Mouse (Mus musculus) MEL (cell line): Measurements from ENCODE around the gene Gtpbp4. TPM values are rescaled to one million over a fixed set of nuclear protein-coding genes. Genes with fewer than 3 reads are reported as not detected.

Source experiments
- DNase-seq: peaks from one replicate; pipeline ENCODE4 v3.0.0; 2011; ENCODE audit warnings: low read depth, low spot score
- H3K27ac ChIP-seq: 2 replicates; pipeline ENCODE4 v1.5.1; 2012; ENCODE audit warnings: low read depth, mild to moderate bottlenecking, control low read depth, low read length, moderate library complexity; ENCODE audit not compliant: control insufficient read depth
- H3K27me3 ChIP-seq, 2 experiments: fragments of 150-350 bp in 1 of 2; sonication (generic) in 1 of 2; 2 replicates each; pipeline ENCODE4 v1.6.1; 2012; ENCODE audit warnings: low read length in 2 of 2, mild to moderate bottlenecking in 2 of 2, improper control_type of control experiment in 1 of 2, moderate library complexity in 1 of 2; ENCODE audit not compliant: insufficient read depth in 2 of 2, control insufficient read depth in 1 of 2
- H3K36me3 ChIP-seq, 2 experiments: 2 replicates each; pipeline ENCODE4 v1.6.1; 2012 to 2014; ENCODE audit warnings: low read length in 2 of 2, improper control_type of control experiment in 1 of 2, inconsistent platforms in 1 of 2, mild to moderate bottlenecking in 1 of 2; ENCODE audit not compliant: insufficient read depth in 2 of 2, control insufficient read depth in 1 of 2
- H3K4me1 ChIP-seq, 2 experiments: fragments of 150-350 bp in 1 of 2; sonication (generic) in 1 of 2; 2 replicates each; pipeline ENCODE4 v1.6.1; 2012; ENCODE audit warnings: low read length in 2 of 2, improper control_type of control experiment in 1 of 2, mild to moderate bottlenecking in 1 of 2; ENCODE audit not compliant: insufficient read depth in 2 of 2, control insufficient read depth in 1 of 2
- H3K4me3 ChIP-seq, 2 experiments: fragments of 150-350 bp in 1 of 2; sonication (generic) in 1 of 2; 2 replicates each; pipeline ENCODE4 v1.5.1; 2012; ENCODE audit warnings: low read depth in 2 of 2, low read length in 2 of 2, mild to moderate bottlenecking in 2 of 2, moderate library complexity in 2 of 2, control low read depth in 1 of 2, improper control_type of control experiment in 1 of 2; ENCODE audit not compliant: control insufficient read depth in 1 of 2, insufficient read depth in 1 of 2
- H3K79me2 ChIP-seq: 2 replicates; pipeline ENCODE4 v1.6.1; 2012; ENCODE audit warnings: mild to moderate bottlenecking, low read length, moderate library complexity; ENCODE audit not compliant: control insufficient read depth, poor library complexity, insufficient read depth
- H3K9ac ChIP-seq: 2 replicates; pipeline ENCODE4 v1.6.1; 2012; ENCODE audit warnings: low read depth, mild to moderate bottlenecking, control low read depth, low read length, moderate library complexity; ENCODE audit not compliant: control insufficient read depth, poor library complexity, severe bottlenecking
- H3K9me3 ChIP-seq: fragments of 150-350 bp; sonication (generic); replicated peaks from 2 replicates; pipeline ENCODE4 v1.6.1; 2012; ENCODE audit warnings: mild to moderate bottlenecking, low read length, improper control_type of control experiment, moderate library complexity; ENCODE audit not compliant: insufficient read depth
- BHLHE40 ChIP-seq: IDR thresholded peaks from 2 replicates; pipeline ENCODE4 v1.6.1; 2012; ENCODE audit warnings: low read depth, mild to moderate bottlenecking, inconsistent platforms, low read length, improper control_type of control experiment, borderline replicate concordance
- CHD1 ChIP-seq: IDR thresholded peaks from 2 replicates; pipeline ENCODE4 v1.6.1; 2012; ENCODE audit warnings: low read depth, mild to moderate bottlenecking, inconsistent platforms, low read length, improper control_type of control experiment
- CHD2 ChIP-seq: IDR thresholded peaks from 2 replicates; pipeline ENCODE4 v1.6.1; 2011; ENCODE audit warnings: low read length, improper control_type of control experiment
- CTCF ChIP-seq, 3 experiments: IDR thresholded peaks in 2 of 3; conservative IDR thresholded peaks in 1 of 3; 2 replicates each; pipeline ENCODE4 v1.5.1; 2011 to 2012; ENCODE audit warnings: low read length in 3 of 3, low read depth in 2 of 3, mild to moderate bottlenecking in 2 of 3, improper control_type of control experiment in 1 of 3, inconsistent platforms in 1 of 3, mixed read lengths in 1 of 3, moderate library complexity in 1 of 3; ENCODE audit not compliant: control insufficient read depth in 1 of 3, insufficient read depth in 1 of 3, poor library complexity in 1 of 3, severe bottlenecking in 1 of 3
- E2F4 ChIP-seq: IDR thresholded peaks from 2 replicates; pipeline ENCODE4 v1.6.1; 2011; ENCODE audit warnings: low read depth, low read length, improper control_type of control experiment, borderline replicate concordance
- ELF1 ChIP-seq: IDR thresholded peaks from 2 replicates; pipeline ENCODE4 v1.6.1; 2014; ENCODE audit warnings: low read depth, mild to moderate bottlenecking, inconsistent platforms, low read length, improper control_type of control experiment, moderate library complexity
- EP300 ChIP-seq, 2 experiments: IDR thresholded peaks; 2 replicates each; pipeline ENCODE4 v1.6.1; 2011; ENCODE audit warnings: improper control_type of control experiment in 2 of 2, low read length in 2 of 2, low read depth in 1 of 2, mild to moderate bottlenecking in 1 of 2
- JUND ChIP-seq: IDR thresholded peaks from 2 replicates; pipeline ENCODE4 v1.6.1; 2011; ENCODE audit warnings: low read depth, mild to moderate bottlenecking, improper control_type of control experiment, low read length
- KAT2A ChIP-seq: conservative IDR thresholded peaks from 2 replicates; pipeline ENCODE4 v1.6.1; 2012; ENCODE audit warnings: low read depth, low read length, improper control_type of control experiment, inconsistent platforms
- MAFK ChIP-seq: IDR thresholded peaks from 2 replicates; pipeline ENCODE4 v1.6.1; 2011; ENCODE audit warnings: low read depth, mild to moderate bottlenecking, low read length, improper control_type of control experiment, borderline replicate concordance
- MAX ChIP-seq: IDR thresholded peaks from 2 replicates; pipeline ENCODE4 v1.6.1; 2011; ENCODE audit warnings: low read length, improper control_type of control experiment
- MAZ ChIP-seq: IDR thresholded peaks from 2 replicates; pipeline ENCODE4 v1.6.1; 2012; ENCODE audit warnings: low read depth, mild to moderate bottlenecking, inconsistent platforms, low read length, improper control_type of control experiment
- MEF2A ChIP-seq: IDR thresholded peaks from 2 replicates; pipeline ENCODE4 v1.6.1; 2014; ENCODE audit warnings: low read depth, mild to moderate bottlenecking, inconsistent platforms, low read length, improper control_type of control experiment; ENCODE audit not compliant: poor library complexity, insufficient replicate concordance, severe bottlenecking; ENCODE audit errors: extremely low read depth
- MXI1 ChIP-seq: IDR thresholded peaks from 2 replicates; pipeline ENCODE4 v1.6.1; 2011; ENCODE audit warnings: mild to moderate bottlenecking, low read depth, low read length, improper control_type of control experiment
- MYB ChIP-seq: IDR thresholded peaks from 2 replicates; pipeline ENCODE4 v1.6.1; 2011; ENCODE audit warnings: mild to moderate bottlenecking, low read depth, low read length, improper control_type of control experiment
- POLR2A ChIP-seq, 2 experiments: IDR thresholded peaks; 2 replicates each; pipeline ENCODE4 v1.6.1; 2011 to 2012; ENCODE audit warnings: low read length in 2 of 2, mild to moderate bottlenecking in 2 of 2, control low read depth in 1 of 2, improper control_type of control experiment in 1 of 2, low read depth in 1 of 2, moderate library complexity in 1 of 2; ENCODE audit not compliant: control insufficient read depth in 1 of 2, insufficient read depth in 1 of 2, poor library complexity in 1 of 2
- POLR2AphosphoS2 ChIP-seq: IDR thresholded peaks from 2 replicates; pipeline ENCODE4 v1.6.1; 2011; ENCODE audit warnings: low read length, improper control_type of control experiment
- POLR2AphosphoS5 ChIP-seq: IDR thresholded peaks from 2 replicates; pipeline ENCODE4 v1.6.1; 2012; ENCODE audit warnings: low read depth, borderline replicate concordance, mild to moderate bottlenecking, inconsistent platforms, low read length, moderate library complexity, mixed read lengths
- RAD21 ChIP-seq: IDR thresholded peaks from 2 replicates; pipeline ENCODE4 v1.6.1; 2011; ENCODE audit warnings: mild to moderate bottlenecking, low read depth, low read length, improper control_type of control experiment
- RCOR1 ChIP-seq: IDR thresholded peaks from 2 replicates; pipeline ENCODE4 v1.6.1; 2012; ENCODE audit warnings: low read depth, mild to moderate bottlenecking, inconsistent platforms, low read length, improper control_type of control experiment
- TCF12 ChIP-seq: IDR thresholded peaks from 2 replicates; pipeline ENCODE4 v1.6.1; 2014; ENCODE audit warnings: low read depth, mild to moderate bottlenecking, inconsistent platforms, low read length, improper control_type of control experiment, moderate library complexity
- UBTF ChIP-seq: IDR thresholded peaks from 2 replicates; pipeline ENCODE4 v1.6.1; 2012; ENCODE audit warnings: low read depth, mild to moderate bottlenecking, inconsistent platforms, low read length, improper control_type of control experiment, moderate library complexity, borderline replicate concordance; ENCODE audit not compliant: insufficient read depth
- USF1 ChIP-seq: IDR thresholded peaks from 2 replicates; pipeline ENCODE4 v1.6.1; 2014; ENCODE audit warnings: low read depth, mild to moderate bottlenecking, inconsistent platforms, low read length, improper control_type of control experiment, moderate library complexity
- USF2 ChIP-seq, 2 experiments: IDR thresholded peaks; 2 replicates each; pipeline ENCODE4 v1.6.1; 2011 to 2012; ENCODE audit warnings: improper control_type of control experiment in 2 of 2, low read length in 2 of 2, borderline replicate concordance in 1 of 2, inconsistent platforms in 1 of 2, low read depth in 1 of 2, mild to moderate bottlenecking in 1 of 2; ENCODE audit not compliant: insufficient read depth in 1 of 2
- ZKSCAN1 ChIP-seq: IDR thresholded peaks from 2 replicates; pipeline ENCODE4 v1.6.1; 2012; ENCODE audit warnings: low read depth, mild to moderate bottlenecking, inconsistent platforms, low read length, improper control_type of control experiment, moderate library complexity
- ZNF384 ChIP-seq: IDR thresholded peaks from 2 replicates; pipeline ENCODE4 v1.6.1; 2012; ENCODE audit warnings: low read depth, mild to moderate bottlenecking, inconsistent platforms, low read length, improper control_type of control experiment
- polyA plus RNA-seq, 2 experiments: library from polyadenylated mRNA; stranded (reverse) in 1 of 2; unstranded in 1 of 2; fragments of >175 nt in 1 of 2; fragments of >200 nt in 1 of 2; gene quantifications; 2 replicates each; pipeline versions ENCODE4 v1.2.1 to v1.2.4; 2012; ENCODE audit warnings: low replicate concordance in 2 of 2, low read depth in 1 of 2; ENCODE audit not compliant: insufficient read length in 2 of 2, insufficient read depth in 1 of 2, missing spikeins in 1 of 2
- total RNA-seq: library from RNA; depleted of rRNA; stranded (reverse); fragments of 300-350 nt; gene quantifications from 2 replicates; pipeline ENCODE4 v1.2.3, GENCODE M21; 2012

Gtpbp4 gene
- total and polyA plus RNA-seq, 3 experiments, result 121 to 172 (median 154) TPM

DNA sequence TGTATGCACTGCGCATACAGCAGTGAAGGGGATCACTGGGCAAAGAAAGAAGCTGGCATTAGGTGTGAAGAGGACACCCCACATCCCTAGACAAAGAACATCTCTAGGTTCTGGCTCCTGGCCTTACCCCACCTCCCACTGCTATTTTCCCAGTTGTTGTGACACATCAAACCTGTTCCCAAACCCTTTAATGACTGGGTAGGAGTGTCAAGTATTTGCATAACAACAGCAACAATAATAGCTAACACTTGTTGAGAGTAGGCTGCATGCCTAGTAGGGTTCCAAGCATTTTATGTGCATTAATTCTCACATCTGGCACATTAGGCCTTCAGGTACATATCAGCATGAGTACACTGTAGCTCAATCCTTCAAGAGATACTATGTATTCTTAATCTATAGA, 17.6 kb upstream of the Gtpbp4 start:
- H3K9ac ChIP-seq, result no peak overlapping the region
- DNase-seq, result no peak
- TF ChIP-seq POLR2A (IDR thresholded peaks at IDR 0.05; ENCODE audit: control insufficient read depth in 1 of 2, insufficient read depth in 1 of 2, low read depth in 1 of 2, low read length in 2 of 2, poor library complexity in 1 of 2) (no peak), UBTF (no peak), USF2 (IDR thresholded peaks at IDR 0.05; ENCODE audit: borderline replicate concordance in 1 of 2, insufficient read depth in 1 of 2, low read depth in 1 of 2, low read length in 2 of 2) (no peak), RAD21 (no peak), ZNF384 (no peak), CHD2 (no peak), USF1 (no peak), BHLHE40 (no peak), MAFK (no peak), CTCF (IDR thresholded peaks at IDR 0.05 in 2 of 3, conservative IDR thresholded peaks at IDR 0.05 in 1 of 3; ENCODE audit: control insufficient read depth in 1 of 3, insufficient read depth in 1 of 3, low read depth in 2 of 3, low read length in 3 of 3, poor library complexity in 1 of 3, severe bottlenecking in 1 of 3) (no peak), MEF2A (no peak), MXI1 (no peak), RCOR1 (no peak), E2F4 (no peak), MAX (no peak), CHD1 (no peak), ELF1 (no peak), POLR2AphosphoS2 (no peak), POLR2AphosphoS5 (no peak), ZKSCAN1 (no peak)
- TF ChIP-seq, all 39 proteins: peak for 0
- H3K79me2 ChIP-seq, result no peaks in the 10 kb centered on the region
- H3K36me3 ChIP-seq, result peaks cover 0 to 7% of the 10 kb centered on the region in 2 experiments; a peak in 2 of 4 replicates
- no peak overlapping the region for H3K27ac ChIP-seq
- peaks cover 3 to 5% of the 10 kb centered on the region in 2 experiments for H3K4me1 ChIP-seq
- no peaks in the 10 kb centered on the region for H3K27me3 ChIP-seq
- H3K9me3 ChIP-seq, result no peaks in the 10 kb centered on the region
- H3K4me3 ChIP-seq, result no peak overlapping the region

DNA sequence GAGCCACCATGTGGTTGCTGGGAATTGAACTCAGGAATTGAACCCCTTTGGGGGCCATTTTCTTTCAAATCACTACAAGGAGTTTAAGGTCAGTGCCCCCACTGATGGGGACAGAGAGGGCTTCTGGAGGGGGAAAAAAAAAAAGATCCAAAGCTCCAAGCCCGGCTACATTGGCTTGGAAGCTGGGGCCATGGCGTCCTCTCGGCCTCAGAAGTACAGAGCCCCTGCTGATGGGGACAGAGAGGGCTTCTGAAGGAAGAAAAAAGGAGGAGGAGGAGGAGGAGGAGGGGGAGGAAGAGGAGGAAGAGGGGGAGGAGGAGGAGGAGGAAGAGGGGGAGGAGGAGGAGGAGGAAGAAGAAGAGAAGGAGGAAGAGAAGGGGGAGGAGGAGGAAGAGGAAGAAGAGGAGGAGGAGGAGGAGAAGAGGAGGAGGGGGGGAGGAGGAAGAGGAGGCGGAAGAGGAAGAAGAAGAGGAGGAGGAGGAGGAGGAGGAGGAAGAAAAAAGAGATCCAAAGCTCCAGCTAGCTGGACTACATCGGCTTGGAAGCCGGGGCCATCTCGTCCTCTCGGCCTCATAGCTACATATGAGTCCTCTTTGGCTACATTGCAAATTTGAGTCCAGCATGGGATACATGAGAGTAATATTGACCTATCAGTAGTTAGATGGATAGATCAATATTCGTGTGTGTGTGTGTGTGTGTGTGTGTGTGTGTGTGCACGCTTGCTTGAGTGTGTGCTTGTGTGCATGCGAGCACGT, 15.9 kb upstream of the Gtpbp4 start:
- TF ChIP-seq EP300 (IDR thresholded peaks at IDR 0.05; ENCODE audit: low read depth in 1 of 2, low read length in 2 of 2), result no peak
- no peak for TF ChIP-seq MAZ
- no peak for TF ChIP-seq TCF12
- TF ChIP-seq JUND, result no peak
- no peak for TF ChIP-seq POLR2AphosphoS5
- TF ChIP-seq KAT2A, result no peak
- no peak for TF ChIP-seq MYB
- TF ChIP-seq, all 39 proteins: peak for 0
- peak; percentile 89 for DNase-seq
- no peak overlapping the region for H3K4me3 ChIP-seq

More for the DNA sequence above, 15.9 kb upstream of the Gtpbp4 start:
- no peaks in the 10 kb centered on the region for H3K9me3 ChIP-seq
- peaks cover 0 to 7% of the 10 kb centered on the region in 2 experiments; a peak in 2 of 4 replicates for H3K36me3 ChIP-seq
- no peak overlapping the region for H3K27ac ChIP-seq
- H3K27me3 ChIP-seq, result no peaks in the 10 kb centered on the region
- H3K9ac ChIP-seq, result no peak overlapping the region
- no peaks in the 10 kb centered on the region for H3K79me2 ChIP-seq
- peaks cover 3 to 5% of the 10 kb centered on the region in 2 experiments for H3K4me1 ChIP-seq
